Mouse (Mus musculus): Measurements from ENCODE around the gene Eln. TPM values are rescaled to one million over a fixed set of nuclear protein-coding genes. Genes with fewer than 3 reads are reported as not detected.

Eln gene
- polyA plus RNA-seq, 1 experiment from 2014 or later, result 12.1 TPM

- no peaks in the 10 kb centered on the region for H3K9me3 ChIP-seq (replicated peaks; ENCODE audit: control insufficient read depth, low read length, poor library complexity, severe bottlenecking)
- peaks cover 17% of the 10 kb centered on the region for H3K4me1 ChIP-seq (ENCODE audit: control insufficient read depth, insufficient read depth, low read length)
- H3K9ac ChIP-seq (ENCODE audit: low read depth, low read length), result no peak overlapping the region
- ATAC-seq, result no peak
- no peak overlapping the region for H3K4me3 ChIP-seq (ENCODE audit: low read depth, low read length)
- H3K36me3 ChIP-seq (ENCODE audit: control insufficient read depth, insufficient read depth, low read length), result peaks cover 26% of the 10 kb centered on the region
- no peak overlapping the region for H3K27ac ChIP-seq (ENCODE audit: low read length)
- WGBS, result 91% methylated on average over 6 of the region's 6 CpGs
- H3K27me3 ChIP-seq (ENCODE audit: control insufficient read depth, insufficient read depth, low read depth, low read length), result no peaks in the 10 kb centered on the region
- H3K4me2 ChIP-seq (ENCODE audit: low read length), result no peak overlapping the region
Observed at GRCm38 (mm10) chr5:134672611-134673010, 74.5 kb downstream of the Eln start.

GRCm38 (mm10) chr5:134672198-134672516 is 75.0 kb downstream of the Eln start:
- peak overlapping the region; percentile 38; the same call in 1 of the 2 replicates for H3K27ac ChIP-seq (ENCODE audit: low read length)

GRCm38 (mm10) chr5:134671335-134672197 is 75.6 kb downstream of the Eln start:
- H3K4me3 ChIP-seq (ENCODE audit: low read depth, low read length), result no peak overlapping the region
- H3K9me3 ChIP-seq (replicated peaks; ENCODE audit: control insufficient read depth, low read length, poor library complexity, severe bottlenecking), result no peaks in the 10 kb centered on the region
- H3K36me3 ChIP-seq (ENCODE audit: control insufficient read depth, insufficient read depth, low read length), result peaks cover 26% of the 10 kb centered on the region
- peak overlapping the region; percentile 38; the same call in 1 of the 2 replicates for H3K27ac ChIP-seq (ENCODE audit: low read length)
- no peak overlapping the region for H3K9ac ChIP-seq (ENCODE audit: low read depth, low read length)
- WGBS, result 52% methylated on average over 17 of the region's 17 CpGs
- no peaks in the 10 kb centered on the region for H3K27me3 ChIP-seq (ENCODE audit: control insufficient read depth, insufficient read depth, low read depth, low read length)
- no peak for ATAC-seq
- peaks cover 13% of the 10 kb centered on the region for H3K4me1 ChIP-seq (ENCODE audit: control insufficient read depth, insufficient read depth, low read length)
- no peak overlapping the region for H3K4me2 ChIP-seq (ENCODE audit: low read length)

More at GRCm38 (mm10) chr5:134672198-134672516, 75.0 kb downstream of the Eln start:
- no peak overlapping the region for H3K4me2 ChIP-seq (ENCODE audit: low read length)
- no peaks in the 10 kb centered on the region for H3K27me3 ChIP-seq (ENCODE audit: control insufficient read depth, insufficient read depth, low read depth, low read length)
- H3K4me3 ChIP-seq (ENCODE audit: low read depth, low read length), result no peak overlapping the region
- no peak overlapping the region for H3K9ac ChIP-seq (ENCODE audit: low read depth, low read length)
- WGBS, result 52% methylated on average over 1 of the region's 1 CpGs
- H3K36me3 ChIP-seq (ENCODE audit: control insufficient read depth, insufficient read depth, low read length), result peaks cover 26% of the 10 kb centered on the region
- ATAC-seq, result no peak
- peaks cover 17% of the 10 kb centered on the region for H3K4me1 ChIP-seq (ENCODE audit: control insufficient read depth, insufficient read depth, low read length)
- no peaks in the 10 kb centered on the region for H3K9me3 ChIP-seq (replicated peaks; ENCODE audit: control insufficient read depth, low read length, poor library complexity, severe bottlenecking)

GRCm38 (mm10) chr5:134669001-134669708 is 78.0 kb downstream of the Eln start:
- no peak overlapping the region for H3K27ac ChIP-seq (ENCODE audit: low read length)
- no peaks in the 10 kb centered on the region for H3K9me3 ChIP-seq (replicated peaks; ENCODE audit: control insufficient read depth, low read length, poor library complexity, severe bottlenecking)
- no peak overlapping the region for H3K4me3 ChIP-seq (ENCODE audit: low read depth, low read length)
- H3K9ac ChIP-seq (ENCODE audit: low read depth, low read length), result no peak overlapping the region
- H3K4me2 ChIP-seq (ENCODE audit: low read length), result no peak overlapping the region
- no peak for ATAC-seq
- no peaks in the 10 kb centered on the region for H3K27me3 ChIP-seq (ENCODE audit: control insufficient read depth, insufficient read depth, low read depth, low read length)
- peaks cover 2% of the 10 kb centered on the region; the same call in 1 of the 2 replicates for H3K4me1 ChIP-seq (ENCODE audit: control insufficient read depth, insufficient read depth, low read length)
- WGBS, result 84% methylated on average over 20 of the region's 20 CpGs
- H3K36me3 ChIP-seq (ENCODE audit: control insufficient read depth, insufficient read depth, low read length), result peaks cover 40% of the 10 kb centered on the region

GRCm38 (mm10) chr5:134668495-134668894 is 78.6 kb downstream of the Eln start:
- Histone ChIP-seq H3K27ac (ENCODE audit: low read length) (no peak overlapping the region), H3K4me3 (ENCODE audit: low read depth, low read length) (no peak overlapping the region), H3K9ac (ENCODE audit: low read depth, low read length) (no peak overlapping the region), H3K27me3 (ENCODE audit: control insufficient read depth, insufficient read depth, low read depth, low read length) (no peaks in the 10 kb centered on the region), H3K9me3 (replicated peaks; ENCODE audit: control insufficient read depth, low read length, poor library complexity, severe bottlenecking) (no peaks in the 10 kb centered on the region), H3K4me1 (ENCODE audit: control insufficient read depth, insufficient read depth, low read length) (peaks cover 2% of the 10 kb centered on the region; the same call in 1 of the 2 replicates), H3K36me3 (ENCODE audit: control insufficient read depth, insufficient read depth, low read length) (peaks cover 45% of the 10 kb centered on the region), H3K4me2 (ENCODE audit: low read length) (no peak overlapping the region)
- 25% methylated on average over 8 of the region's 8 CpGs for WGBS
- ATAC-seq, result no peak

GRCm38 (mm10) chr5:134656708-134657107 is 90.4 kb downstream of the Eln start:
- WGBS, result 75% methylated on average over 4 of the region's 4 CpGs
- H3K36me3 ChIP-seq (ENCODE audit: control insufficient read depth, insufficient read depth, low read length), result peaks cover 21% of the 10 kb centered on the region
- no peak overlapping the region for H3K4me3 ChIP-seq (ENCODE audit: low read depth, low read length)
- no peak overlapping the region for H3K9ac ChIP-seq (ENCODE audit: low read depth, low read length)
- no peaks in the 10 kb centered on the region for H3K4me1 ChIP-seq (ENCODE audit: control insufficient read depth, insufficient read depth, low read length)
- ATAC-seq, result no peak
- H3K27ac ChIP-seq (ENCODE audit: low read length), result no peak overlapping the region
- H3K9me3 ChIP-seq (replicated peaks; ENCODE audit: control insufficient read depth, low read length, poor library complexity, severe bottlenecking), result no peaks in the 10 kb centered on the region
- no peak overlapping the region for H3K4me2 ChIP-seq (ENCODE audit: low read length)
- H3K27me3 ChIP-seq (ENCODE audit: control insufficient read depth, insufficient read depth, low read depth, low read length), result no peaks in the 10 kb centered on the region

Other genes with a start within 250 kb of the Eln start
- 16.7 and 17.1 TPM in 2 replicates for gene Clip2, start 194.9 kb downstream of the Eln start, polyA plus RNA-seq (2015; fragmentation: Nextera tagmentation; extraction: Ambion mirVana)
- gene Syna, start 187.2 kb downstream of the Eln start, polyA plus RNA-seq (2015; fragmentation: Nextera tagmentation; extraction: Ambion mirVana), result 0.46 and 0.92 TPM in 2 replicates
- 179 and 186 TPM in 2 replicates for gene Rfc2, start 166.0 kb downstream of the Eln start, polyA plus RNA-seq (2015; fragmentation: Nextera tagmentation; extraction: Ambion mirVana)
- gene Lat2, start 132.3 kb downstream of the Eln start, polyA plus RNA-seq (2015; fragmentation: Nextera tagmentation; extraction: Ambion mirVana), result 2.4 and 2.7 TPM in 2 replicates
- gene Eif4h, start 107.8 kb downstream of the Eln start, polyA plus RNA-seq (2015; fragmentation: Nextera tagmentation; extraction: Ambion mirVana), result 321 and 329 TPM in 2 replicates
- gene Limk1, start 58.7 kb downstream of the Eln start, polyA plus RNA-seq (2015; fragmentation: Nextera tagmentation; extraction: Ambion mirVana), result 17.8 and 20.1 TPM in 2 replicates
- gene Tmem270, start 159.4 kb upstream of the Eln start, polyA plus RNA-seq (2015; fragmentation: Nextera tagmentation; extraction: Ambion mirVana), result not detected in 2 replicates
- not detected in 2 replicates for gene Cldn13, start 168.2 kb upstream of the Eln start, polyA plus RNA-seq (2015; fragmentation: Nextera tagmentation; extraction: Ambion mirVana)
- gene Mettl27, start 185.0 kb upstream of the Eln start, polyA plus RNA-seq (2015; fragmentation: Nextera tagmentation; extraction: Ambion mirVana), result 6.4 and 6.6 TPM in 2 replicates
- gene Cldn4, start 199.6 kb upstream of the Eln start, polyA plus RNA-seq (2015; fragmentation: Nextera tagmentation; extraction: Ambion mirVana), result not detected in 2 replicates
- gene Cldn3, start 238.9 kb upstream of the Eln start, polyA plus RNA-seq (2015; fragmentation: Nextera tagmentation; extraction: Ambion mirVana), result 2.2 and 2.6 TPM in 2 replicates